Mouse (Mus musculus): Measurements from ENCODE around the gene Acads.

DNA sequence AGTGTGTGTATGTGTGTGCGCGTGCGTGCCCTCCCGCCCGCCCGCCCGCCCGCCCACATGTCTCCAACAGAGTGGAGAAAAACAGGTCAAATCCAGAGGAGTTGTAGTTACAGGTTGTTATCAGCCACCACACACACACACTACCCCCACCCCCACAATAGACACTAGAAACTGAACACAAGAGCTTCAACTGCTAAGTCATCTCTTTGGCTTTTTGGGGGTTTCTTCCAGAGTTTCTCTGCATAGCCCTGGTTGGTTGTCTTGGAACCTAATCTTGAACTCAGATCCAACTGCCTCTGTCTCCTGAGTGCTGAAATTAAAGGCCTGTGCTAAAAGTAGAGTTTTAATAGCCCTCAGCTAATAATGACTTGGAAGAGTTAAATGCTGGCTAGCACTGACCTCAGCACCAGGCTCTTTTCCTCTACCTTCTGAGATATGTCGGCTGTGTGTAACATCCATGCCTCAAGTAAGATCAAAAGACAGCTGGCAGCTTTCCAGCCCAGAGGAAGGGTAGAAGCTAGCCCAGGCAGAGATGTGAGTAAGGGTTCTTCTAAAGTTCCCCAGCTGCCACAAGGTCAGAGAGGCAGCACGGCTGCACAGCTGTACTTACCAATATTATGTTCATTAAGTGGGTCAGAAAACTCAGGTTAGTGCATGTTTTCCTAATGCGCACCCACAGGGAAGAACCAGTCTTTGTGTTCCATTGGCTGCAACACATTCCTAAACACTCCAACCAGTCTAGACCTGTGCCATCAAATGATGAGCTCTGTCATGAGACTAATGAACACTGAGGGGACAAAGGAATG lies 47.8 kb downstream of the Acads start:
- TF ChIP-seq GATA1 (IDR thresholded peaks at IDR 0.05; ENCODE audit: low read length) (0 out of 2 replicates have a peak, but pooled peaks have one; percentile 10), TAL1 (IDR thresholded peaks at IDR 0.05; ENCODE audit: low read length) (no peak)

Data from erythroblast, embryonic 14.5 days (primary cell).